In the genomic region with DNA sequence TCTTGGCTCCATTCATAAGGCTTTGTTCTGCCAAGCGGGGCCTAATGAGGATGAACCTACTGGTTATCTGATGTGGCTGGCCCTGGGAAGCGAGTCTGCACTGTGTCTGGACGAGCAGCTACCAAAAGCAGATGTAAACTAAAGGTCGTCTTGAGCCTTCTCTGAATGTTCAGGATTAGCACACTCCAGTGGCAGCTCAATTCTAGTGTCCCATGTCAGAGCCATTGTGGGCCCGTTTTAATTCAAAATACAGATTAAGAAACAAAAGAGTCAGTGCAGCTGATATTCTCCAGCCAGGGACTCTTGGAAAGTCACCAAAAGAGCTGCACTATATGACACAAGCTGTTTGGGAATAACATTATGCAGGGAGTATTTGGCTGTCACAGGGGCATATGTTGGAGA, we compare ENCODE assay signal across 19 mouse cellular contexts.
DNase-seq lines count a peak whose midpoint lies in the region; ATAC-seq lines count a peak whose summit lies in the region.
"Had no signal": no experiment of that assay in that cellular context is flagged by ENCODE, and none has a peak within 500 bp of the region (broad histone marks: within the 10 kb centered on the region; RNA-seq: fewer than 3 reads in every experiment).

No protein-coding gene starts in this region.

- peaks cover 35% of the 10 kb centered on the region for H3K4me1 ChIP-seq in forebrain, embryonic 12.5 days
- peaks cover 7% of the 10 kb centered on the region; the same call in 1 of the 2 replicates for H3K4me1 ChIP-seq in hindbrain, embryonic 14.5 days (replicated peaks; ENCODE audit: control insufficient read depth, insufficient read depth, low read length)
- peaks cover 13% of the 10 kb centered on the region for H3K4me1 ChIP-seq in midbrain, embryonic 15.5 days
- peaks cover 3% of the 10 kb centered on the region; the same call in 1 of the 2 replicates for H3K4me1 ChIP-seq in limb, embryonic 10.5 days
- H3K4me1 ChIP-seq: heart, embryonic 12.5 days had no signal

- WGBS in forebrain, embryonic 12.5 days: 14% methylated on average over 5 of the region's 5 CpGs
- WGBS in hindbrain, embryonic 14.5 days: 28% methylated on average over 5 of the region's 5 CpGs
- 10% methylated on average over 5 of the region's 5 CpGs for WGBS in midbrain, embryonic 15.5 days
- WGBS in limb, embryonic 10.5 days: 58% methylated on average over 5 of the region's 5 CpGs

- H3K36me3 ChIP-seq in forebrain, embryonic 12.5 days (replicated peaks): no peaks in the 10 kb centered on the region
- no peaks in the 10 kb centered on the region for H3K36me3 ChIP-seq in hindbrain, embryonic 14.5 days (replicated peaks; ENCODE audit: control insufficient read depth, insufficient read depth)
- H3K36me3 ChIP-seq in midbrain, embryonic 15.5 days (replicated peaks): no peaks in the 10 kb centered on the region
- no peaks in the 10 kb centered on the region for H3K36me3 ChIP-seq in limb, embryonic 10.5 days
- H3K36me3 ChIP-seq: G1E; heart, embryonic 12.5 days had no signal

- peak; percentile 43 for DNase-seq in left cerebral cortex, postnatal 4 days
- no peak for DNase-seq in left cerebral cortex, adult 8-10 months (ENCODE audit: low spot score in 2 of 2)
- no peak for DNase-seq in hindbrain, embryonic 14.5 days (ENCODE audit: low spot score)
- no peak for DNase-seq in limb, embryonic 10.5 days (ENCODE audit: low spot score)
- no peak for DNase-seq in spleen, adult 18-20 months
- DNase-seq: adrenal gland, adult 8-10 months; cerebellum, adult 9-11 months; embryo, embryonic 11 days; gastrocnemius, postnatal 36 days; heart, postnatal 4 days; kidney, adult 18-20 months; right cerebral cortex, adult 18-20 months; thymus, adult 2 months had no signal

- 0 out of 2 replicates have a peak, but pooled peaks have one; percentile 27 for ATAC-seq in forebrain, embryonic 12.5 days (ENCODE audit: low FRiP score)
- peak; percentile 51; the same call in 1 of the 2 replicates for ATAC-seq in hindbrain, embryonic 14.5 days (ENCODE audit: low FRiP score)
- peak; percentile 41; the same call in 1 of the 2 replicates for ATAC-seq in midbrain, embryonic 15.5 days (replicated peaks)

- H3K9me3 ChIP-seq in forebrain, embryonic 12.5 days: no peaks in the 10 kb centered on the region
- no peaks in the 10 kb centered on the region for H3K9me3 ChIP-seq in hindbrain, embryonic 14.5 days (ENCODE audit: control insufficient read depth, low read length)
- no peaks in the 10 kb centered on the region for H3K9me3 ChIP-seq in midbrain, embryonic 15.5 days
- no peaks in the 10 kb centered on the region for H3K9me3 ChIP-seq in limb, embryonic 10.5 days (replicated peaks)
- H3K9me3 ChIP-seq: G1E; heart, embryonic 12.5 days had no signal

- H3K4me2 ChIP-seq in forebrain, embryonic 12.5 days: no peak overlapping the region
- H3K4me2 ChIP-seq in hindbrain, embryonic 14.5 days (replicated peaks): no peak overlapping the region
- H3K4me2 ChIP-seq in midbrain, embryonic 15.5 days: no peak overlapping the region
- H3K4me2 ChIP-seq: heart, embryonic 12.5 days had no signal

- H3K9ac ChIP-seq in forebrain, embryonic 12.5 days: no peak overlapping the region
- no peak overlapping the region for H3K9ac ChIP-seq in hindbrain, embryonic 14.5 days
- H3K9ac ChIP-seq in midbrain, embryonic 15.5 days: no peak overlapping the region
- H3K9ac ChIP-seq: heart, embryonic 12.5 days had no signal

- H3K27me3 ChIP-seq in forebrain, embryonic 12.5 days: no peaks in the 10 kb centered on the region
- no peaks in the 10 kb centered on the region for H3K27me3 ChIP-seq in hindbrain, embryonic 14.5 days (ENCODE audit: control insufficient read depth, insufficient read depth, low read length)
- H3K27me3 ChIP-seq in midbrain, embryonic 15.5 days (replicated peaks): no peaks in the 10 kb centered on the region
- no peaks in the 10 kb centered on the region for H3K27me3 ChIP-seq in limb, embryonic 10.5 days (ENCODE audit: low read depth, poor library complexity, severe bottlenecking)
- H3K27me3 ChIP-seq: heart, embryonic 12.5 days had no signal

- H3K4me3 ChIP-seq in forebrain, embryonic 12.5 days (replicated peaks): no peak overlapping the region
- no peak overlapping the region for H3K4me3 ChIP-seq in hindbrain, embryonic 14.5 days (replicated peaks; ENCODE audit: low read length)
- H3K4me3 ChIP-seq in midbrain, embryonic 15.5 days: no peak overlapping the region
- no peak overlapping the region for H3K4me3 ChIP-seq in limb, embryonic 10.5 days
- H3K4me3 ChIP-seq: heart, embryonic 12.5 days; left cerebral cortex, adult 2 months had no signal

- intact Hi-C loops in left cerebral cortex, postnatal 4 days (cut with DNase I): no loop called here

- peak overlapping the region; percentile 36; the same call in 1 of the 2 replicates for H3K27ac ChIP-seq in forebrain, embryonic 12.5 days
- H3K27ac ChIP-seq in hindbrain, embryonic 14.5 days: no peak overlapping the region
- H3K27ac ChIP-seq in midbrain, embryonic 15.5 days: no peak overlapping the region
- no peak overlapping the region for H3K27ac ChIP-seq in limb, embryonic 10.5 days
- H3K27ac ChIP-seq: left cerebral cortex, adult 2 months; macrophage had no signal
